Mouse (Mus musculus) lung, adult 2 months (tissue): ENCODE measurements around the gene Chkb.

Source experiments
- CTCF ChIP-seq: fragments of 200-500 bp; IDR thresholded peaks from 2 replicates; pipeline ENCODE4 v1.5.1; 2011; ENCODE audit warnings: mild to moderate bottlenecking, low read length, control low read depth; ENCODE audit not compliant: insufficient read depth
- POLR2A ChIP-seq: fragments of 200-500 bp; IDR thresholded peaks from 2 replicates; pipeline ENCODE4 v1.6.1; 2011; ENCODE audit warnings: low read depth, mild to moderate bottlenecking, control low read depth, low read length, borderline replicate concordance; ENCODE audit errors: extremely low read depth

DNA sequence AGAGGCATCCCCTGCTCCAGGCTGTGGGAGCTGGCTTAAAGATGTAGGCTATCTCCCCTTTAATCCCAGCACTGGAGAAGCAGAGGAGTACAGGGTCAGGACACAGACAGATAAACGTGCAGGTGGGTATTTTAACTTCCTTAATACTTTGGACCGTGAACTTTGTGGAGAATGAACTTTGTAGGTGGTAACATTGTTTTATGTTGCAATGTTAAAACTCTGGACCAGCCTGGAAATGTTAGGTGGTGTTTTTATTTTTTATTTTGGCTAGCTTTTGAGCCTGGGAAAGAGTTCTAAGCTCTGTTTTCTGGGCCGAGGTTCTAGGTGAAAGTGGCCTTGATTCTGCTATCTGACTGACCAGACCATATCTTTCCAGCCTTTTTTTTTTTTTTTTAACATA lies 1.6 kb upstream of the Chkb start:
- TF ChIP-seq CTCF (no peak), POLR2A (no peak)
